Mouse (Mus musculus) kidney, adult 2 months (tissue): ENCODE results near the gene Padi1.

Experiments used
- CTCF ChIP-seq: fragments of 200-500 bp; conservative IDR thresholded peaks from 2 replicates; pipeline ENCODE4 v1.5.1; 2011; ENCODE audit warnings: low read depth, mild to moderate bottlenecking, control low read depth, low read length, moderate library complexity, mixed read lengths; ENCODE audit not compliant: insufficient read depth, insufficient read length
- POLR2A ChIP-seq: fragments of 200-500 bp; IDR thresholded peaks from one replicate; pipeline ENCODE4 v1.6.1; 2011; ENCODE audit warnings: low read depth, low read length, control low read depth

GRCm38 (mm10) chr4:140796786-140797185 is 48.8 kb downstream of the Padi1 start:
- no peak for TF ChIP-seq POLR2A
- no peak for TF ChIP-seq CTCF
